Mouse (Mus musculus): ENCODE measurements around the gene Gmds. TPM values are rescaled to one million over a fixed set of nuclear protein-coding genes. Genes with fewer than 3 reads are reported as not detected.

Gene Gmds
- polyA plus RNA-seq, 1 experiment from 2014 or later: 35.6 TPM

DNA sequence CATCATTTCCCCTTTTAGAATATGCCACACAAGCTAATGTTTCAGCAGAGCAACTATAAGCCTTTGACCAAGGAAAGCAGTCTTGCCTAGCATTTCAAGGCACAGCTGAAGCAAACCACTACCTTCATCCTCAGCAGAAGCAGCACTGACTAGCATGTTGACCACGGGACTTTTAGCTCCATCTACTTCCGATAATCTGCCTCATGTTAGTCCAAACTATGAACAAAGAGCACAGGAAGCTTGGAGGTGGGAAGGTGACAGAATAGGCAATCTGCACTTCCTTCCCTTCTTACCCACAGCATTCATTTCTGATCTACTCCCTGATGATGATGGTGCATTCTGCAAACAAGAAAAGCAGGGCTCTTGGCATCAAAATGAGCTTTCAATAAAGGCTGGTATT, 120.9 kb downstream of the Gmds start:
- Histone ChIP-seq H3K27ac (replicated peaks; ENCODE audit: low read depth, low read length) (no peak overlapping the region), H3K36me3 (replicated peaks; ENCODE audit: control insufficient read depth, insufficient read depth, low read depth, low read length) (no peaks in the 10 kb centered on the region), H3K4me2 (ENCODE audit: low read depth, low read length) (no peak overlapping the region), H3K9ac (replicated peaks; ENCODE audit: low read length) (no peak overlapping the region), H3K4me3 (ENCODE audit: low read depth, low read length) (no peak overlapping the region), H3K9me3 (replicated peaks; ENCODE audit: control insufficient read depth, low read length) (no peaks in the 10 kb centered on the region), H3K27me3 (ENCODE audit: control insufficient read depth, insufficient read depth, low read length) (no peaks in the 10 kb centered on the region), H3K4me1 (ENCODE audit: control insufficient read depth, insufficient read depth, low read length) (no peaks in the 10 kb centered on the region)
- DNase-seq (ENCODE audit: low spot score) (no peak), ATAC-seq (replicated peaks; ENCODE audit: insufficient number of reproducible peaks, low FRiP score, low TSS enrichment, low read depth) (no peak)
- WGBS: 72% methylated on average over 2 of the region's 2 CpGs

DNA sequence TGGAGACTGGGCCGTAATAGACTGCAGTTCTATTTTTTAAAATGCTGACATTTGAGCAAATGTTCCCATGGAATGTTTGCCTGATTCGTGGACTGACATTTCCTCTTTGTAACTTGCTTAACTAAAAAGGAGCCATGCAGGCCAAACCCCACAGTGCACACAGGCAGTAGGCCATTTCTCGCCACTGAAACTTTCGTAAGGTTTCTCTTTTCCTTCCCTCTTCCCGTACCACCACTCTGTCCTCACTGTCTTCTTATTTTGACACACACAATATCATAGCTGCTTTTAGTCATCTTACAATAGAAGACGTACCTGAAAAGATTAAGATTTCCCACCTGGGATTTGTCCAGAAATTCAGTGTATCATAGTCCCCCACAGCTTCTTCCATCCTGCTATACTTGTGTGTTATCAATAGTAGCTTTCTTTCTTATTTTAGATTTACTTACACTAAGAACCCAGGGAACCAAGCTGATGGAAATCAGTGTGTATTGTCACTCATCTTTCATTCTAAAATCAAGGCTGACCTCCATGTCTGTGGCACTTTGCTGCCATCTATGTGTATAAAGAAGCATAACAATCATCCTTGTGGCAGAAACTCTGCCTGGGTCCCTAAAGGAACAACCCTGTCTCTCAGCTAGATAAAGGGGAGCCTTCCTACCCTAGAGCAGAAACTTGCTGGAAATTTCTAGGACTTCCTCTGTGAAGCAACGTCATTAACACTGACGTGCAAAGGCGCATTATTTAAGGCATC, 124.7 kb downstream of the Gmds start:
- no peak for ATAC-seq (replicated peaks; ENCODE audit: insufficient number of reproducible peaks, low FRiP score, low TSS enrichment, low read depth)
- peak; percentile 82 for DNase-seq (ENCODE audit: low spot score)
- no peaks in the 10 kb centered on the region for H3K27me3 ChIP-seq (ENCODE audit: control insufficient read depth, insufficient read depth, low read length)
- H3K4me1 ChIP-seq (ENCODE audit: control insufficient read depth, insufficient read depth, low read length): no peaks in the 10 kb centered on the region
- no peak overlapping the region for H3K9ac ChIP-seq (replicated peaks; ENCODE audit: low read length)
- no peaks in the 10 kb centered on the region for H3K36me3 ChIP-seq (replicated peaks; ENCODE audit: control insufficient read depth, insufficient read depth, low read depth, low read length)
- no peak overlapping the region for H3K27ac ChIP-seq (replicated peaks; ENCODE audit: low read depth, low read length)
- H3K9me3 ChIP-seq (replicated peaks; ENCODE audit: control insufficient read depth, low read length): no peaks in the 10 kb centered on the region
- no peak overlapping the region for H3K4me3 ChIP-seq (ENCODE audit: low read depth, low read length)
- no peak overlapping the region for H3K4me2 ChIP-seq (ENCODE audit: low read depth, low read length)
- WGBS: 22% methylated on average over 9 of the region's 9 CpGs

DNA sequence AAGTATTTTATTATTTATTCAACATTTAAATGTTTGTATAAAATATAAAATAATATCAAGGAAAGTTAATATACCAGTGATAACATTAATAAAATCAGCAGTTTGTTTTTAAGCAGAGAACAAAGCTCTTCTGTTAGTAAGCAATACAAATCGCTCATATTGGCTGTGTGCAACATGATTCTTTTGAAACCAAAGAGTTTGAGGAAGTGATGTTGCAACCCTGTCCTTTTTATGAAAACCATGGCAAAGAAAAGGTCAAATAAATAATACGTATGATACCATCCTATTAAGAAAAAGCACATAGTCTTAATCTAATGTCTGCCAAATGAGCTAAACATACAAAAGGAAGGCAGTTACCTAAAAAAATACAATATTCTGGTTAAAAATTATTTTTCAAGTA, 126.4 kb downstream of the Gmds start:
- Histone ChIP-seq H3K9ac (replicated peaks; ENCODE audit: low read length) (no peak overlapping the region), H3K36me3 (replicated peaks; ENCODE audit: control insufficient read depth, insufficient read depth, low read depth, low read length) (no peaks in the 10 kb centered on the region), H3K4me1 (ENCODE audit: control insufficient read depth, insufficient read depth, low read length) (no peaks in the 10 kb centered on the region), H3K27me3 (ENCODE audit: control insufficient read depth, insufficient read depth, low read length) (no peaks in the 10 kb centered on the region), H3K27ac (replicated peaks; ENCODE audit: low read depth, low read length) (no peak overlapping the region), H3K4me3 (ENCODE audit: low read depth, low read length) (no peak overlapping the region), H3K9me3 (replicated peaks; ENCODE audit: control insufficient read depth, low read length) (no peaks in the 10 kb centered on the region), H3K4me2 (ENCODE audit: low read depth, low read length) (no peak overlapping the region)
- DNase-seq (ENCODE audit: low spot score) (no peak), ATAC-seq (replicated peaks; ENCODE audit: insufficient number of reproducible peaks, low FRiP score, low TSS enrichment, low read depth) (no peak)
- 45% methylated on average over 2 of the region's 2 CpGs for WGBS

DNA sequence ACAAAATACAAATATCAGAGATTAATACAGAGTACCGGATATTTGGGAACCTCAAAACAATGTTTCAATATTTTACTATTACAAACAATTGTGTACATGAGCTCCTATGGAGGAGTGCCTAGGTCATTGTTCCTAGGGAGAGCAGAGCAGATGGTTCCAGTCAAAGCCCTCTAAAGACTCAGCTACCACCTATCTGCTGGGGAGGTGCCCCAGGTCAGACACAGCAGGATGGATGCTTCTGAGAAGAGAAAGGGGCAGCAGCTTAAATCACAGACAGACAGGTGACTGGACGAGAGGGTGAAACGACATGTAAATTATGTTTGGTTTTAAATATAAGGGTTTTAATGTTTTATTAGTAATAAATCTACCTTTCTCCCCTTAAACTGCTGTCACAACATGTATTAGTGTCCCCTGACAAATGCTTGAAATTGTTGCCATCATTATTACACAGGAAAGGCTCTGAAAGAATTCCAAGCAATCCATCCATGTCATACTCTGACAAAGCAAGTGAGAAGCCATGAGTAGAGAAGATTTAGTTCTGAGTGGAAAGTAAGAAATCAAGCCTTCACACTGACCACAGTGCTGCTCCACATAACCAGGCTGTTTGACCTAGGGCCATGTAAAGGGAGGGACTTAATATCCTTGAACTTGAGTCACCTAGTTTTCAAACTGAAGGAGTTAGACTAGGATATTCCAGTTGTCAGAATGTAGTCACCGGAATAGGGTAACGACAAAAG, 131.2 kb downstream of the Gmds start:
- H3K4me2 ChIP-seq (ENCODE audit: low read depth, low read length): no peak overlapping the region
- H3K27ac ChIP-seq (replicated peaks; ENCODE audit: low read depth, low read length): no peak overlapping the region
- no peak overlapping the region for H3K4me3 ChIP-seq (ENCODE audit: low read depth, low read length)
- H3K36me3 ChIP-seq (replicated peaks; ENCODE audit: control insufficient read depth, insufficient read depth, low read depth, low read length): no peaks in the 10 kb centered on the region
- WGBS: 75% methylated on average over 5 of the region's 5 CpGs
- no peak for DNase-seq (ENCODE audit: low spot score)
- H3K9me3 ChIP-seq (replicated peaks; ENCODE audit: control insufficient read depth, low read length): no peaks in the 10 kb centered on the region
- no peaks in the 10 kb centered on the region for H3K27me3 ChIP-seq (ENCODE audit: control insufficient read depth, insufficient read depth, low read length)
- H3K4me1 ChIP-seq (ENCODE audit: control insufficient read depth, insufficient read depth, low read length): no peaks in the 10 kb centered on the region
- ATAC-seq (replicated peaks; ENCODE audit: insufficient number of reproducible peaks, low FRiP score, low TSS enrichment, low read depth): no peak
- H3K9ac ChIP-seq (replicated peaks; ENCODE audit: low read length): no peak overlapping the region

DNA sequence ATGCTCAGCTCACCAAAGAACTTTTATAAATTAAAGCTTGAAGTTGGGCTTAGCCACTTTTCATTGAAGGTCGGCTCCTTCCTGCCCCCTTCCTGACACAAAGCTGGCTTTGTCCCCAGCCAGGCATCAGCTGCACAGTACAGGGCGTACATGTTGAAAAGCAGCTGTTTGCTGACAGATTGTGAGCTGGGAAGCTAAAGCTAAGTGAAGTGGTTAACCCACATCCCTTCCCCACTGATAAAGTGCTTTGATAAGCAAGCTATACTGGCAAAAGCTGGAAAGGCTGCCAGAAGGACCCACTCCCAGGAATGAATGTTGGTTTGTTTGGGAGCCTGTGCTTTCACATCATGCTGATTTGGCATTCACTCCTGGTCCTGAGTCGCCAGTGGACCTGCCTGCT, 158.6 kb downstream of the Gmds start:
- no peak overlapping the region for H3K27ac ChIP-seq (replicated peaks; ENCODE audit: low read depth, low read length)
- 16% methylated on average over 3 of the region's 3 CpGs for WGBS

DNA sequence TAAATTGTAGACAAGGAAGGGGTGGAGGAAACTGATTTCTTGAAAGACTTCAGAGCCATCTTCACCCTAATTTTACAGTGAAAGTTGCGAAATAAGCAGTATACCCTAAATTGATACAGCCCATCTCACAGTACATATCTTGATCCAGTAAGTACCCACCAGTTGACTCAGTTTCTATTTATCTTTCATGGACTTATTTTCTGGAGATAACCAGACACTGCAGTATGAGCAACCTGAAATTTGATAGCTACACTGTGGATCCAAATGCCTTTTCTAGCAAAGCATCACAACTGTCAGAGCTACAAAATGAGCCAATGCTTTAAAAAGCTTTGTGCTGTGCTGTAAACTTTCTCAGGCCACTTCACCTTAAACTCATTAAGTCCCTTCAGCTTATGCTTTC, 159.9 kb downstream of the Gmds start:
- Histone ChIP-seq H3K36me3 (replicated peaks; ENCODE audit: control insufficient read depth, insufficient read depth, low read depth, low read length) (no peaks in the 10 kb centered on the region), H3K27me3 (ENCODE audit: control insufficient read depth, insufficient read depth, low read length) (no peaks in the 10 kb centered on the region), H3K9me3 (replicated peaks; ENCODE audit: control insufficient read depth, low read length) (no peaks in the 10 kb centered on the region), H3K4me2 (ENCODE audit: low read depth, low read length) (no peak overlapping the region), H3K4me3 (ENCODE audit: low read depth, low read length) (no peak overlapping the region), H3K4me1 (ENCODE audit: control insufficient read depth, insufficient read depth, low read length) (no peaks in the 10 kb centered on the region), H3K27ac (replicated peaks; ENCODE audit: low read depth, low read length) (no peak overlapping the region), H3K9ac (replicated peaks; ENCODE audit: low read length) (no peak overlapping the region)
- DNase-seq (ENCODE audit: low spot score) (no peak), ATAC-seq (replicated peaks; ENCODE audit: insufficient number of reproducible peaks, low FRiP score, low TSS enrichment, low read depth) (no peak)
- 88% methylated on average over 1 of the region's 1 CpGs for WGBS

More for the DNA sequence above, 158.6 kb downstream of the Gmds start:
- no peaks in the 10 kb centered on the region for H3K27me3 ChIP-seq (ENCODE audit: control insufficient read depth, insufficient read depth, low read length)
- H3K9ac ChIP-seq (replicated peaks; ENCODE audit: low read length): no peak overlapping the region
- ATAC-seq (replicated peaks; ENCODE audit: insufficient number of reproducible peaks, low FRiP score, low TSS enrichment, low read depth): no peak
- H3K4me3 ChIP-seq (ENCODE audit: low read depth, low read length): no peak overlapping the region
- DNase-seq (ENCODE audit: low spot score): peak; percentile 51
- no peaks in the 10 kb centered on the region for H3K36me3 ChIP-seq (replicated peaks; ENCODE audit: control insufficient read depth, insufficient read depth, low read depth, low read length)
- H3K4me1 ChIP-seq (ENCODE audit: control insufficient read depth, insufficient read depth, low read length): no peaks in the 10 kb centered on the region
- no peaks in the 10 kb centered on the region for H3K9me3 ChIP-seq (replicated peaks; ENCODE audit: control insufficient read depth, low read length)
- no peak overlapping the region for H3K4me2 ChIP-seq (ENCODE audit: low read depth, low read length)

DNA sequence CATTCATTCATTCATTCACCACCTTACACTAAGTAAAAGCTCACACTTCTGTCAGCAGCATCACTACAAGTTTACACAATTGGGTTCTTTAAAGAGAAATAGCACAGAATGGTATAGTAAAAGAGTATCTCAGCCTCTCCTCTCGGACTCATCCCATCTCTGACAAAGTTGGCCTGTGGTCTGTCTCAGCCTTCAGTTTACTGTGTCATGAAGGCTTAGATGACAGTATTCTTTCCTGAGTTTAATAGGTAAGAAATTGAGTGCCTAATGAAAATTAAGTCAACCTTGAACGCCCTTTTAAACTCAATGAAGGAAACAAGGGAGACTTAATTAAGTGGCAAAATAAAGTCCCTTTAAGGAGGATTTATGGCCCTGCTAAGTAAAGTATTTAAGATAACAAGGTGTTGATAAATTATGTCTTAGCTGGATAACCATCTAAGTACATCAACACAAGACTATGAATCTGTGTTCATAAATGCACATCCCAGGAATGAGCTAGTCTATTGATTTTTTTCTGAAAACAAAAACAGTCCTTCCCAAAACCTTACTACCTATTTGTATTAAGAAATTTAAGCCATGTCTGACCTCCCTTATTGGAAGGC, 160.6 kb downstream of the Gmds start:
- Histone ChIP-seq H3K9ac (replicated peaks; ENCODE audit: low read length) (no peak overlapping the region), H3K36me3 (replicated peaks; ENCODE audit: control insufficient read depth, insufficient read depth, low read depth, low read length) (no peaks in the 10 kb centered on the region), H3K27me3 (ENCODE audit: control insufficient read depth, insufficient read depth, low read length) (no peaks in the 10 kb centered on the region), H3K4me2 (ENCODE audit: low read depth, low read length) (no peak overlapping the region), H3K27ac (replicated peaks; ENCODE audit: low read depth, low read length) (no peak overlapping the region), H3K4me3 (ENCODE audit: low read depth, low read length) (no peak overlapping the region), H3K4me1 (ENCODE audit: control insufficient read depth, insufficient read depth, low read length) (no peaks in the 10 kb centered on the region), H3K9me3 (replicated peaks; ENCODE audit: control insufficient read depth, low read length) (no peaks in the 10 kb centered on the region)
- ATAC-seq (replicated peaks; ENCODE audit: insufficient number of reproducible peaks, low FRiP score, low TSS enrichment, low read depth): no peak
- 87% methylated on average over 2 of the region's 2 CpGs for WGBS
- DNase-seq (ENCODE audit: low spot score): no peak

DNA sequence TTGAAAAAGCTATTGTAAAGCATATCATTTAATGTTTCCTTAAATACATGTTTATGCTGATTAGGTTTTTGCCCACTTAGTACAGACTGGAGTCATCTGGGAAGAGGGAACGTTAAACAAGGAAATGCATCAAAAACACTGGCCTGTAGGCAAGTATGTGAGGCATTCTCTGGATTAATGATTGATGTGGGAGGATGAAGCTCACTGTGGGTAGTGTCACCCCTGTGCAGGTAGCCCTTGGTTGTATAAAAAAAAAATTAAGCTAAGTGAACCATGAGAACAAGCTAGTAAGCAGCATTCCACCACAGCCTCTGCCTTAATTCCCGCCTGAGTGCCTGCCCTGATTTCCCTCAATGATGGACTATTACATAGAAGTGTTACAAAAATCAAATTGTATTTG, 163.5 kb downstream of the Gmds start:
- Histone ChIP-seq H3K4me1 (ENCODE audit: control insufficient read depth, insufficient read depth, low read length) (no peaks in the 10 kb centered on the region), H3K4me2 (ENCODE audit: low read depth, low read length) (no peak overlapping the region), H3K9me3 (replicated peaks; ENCODE audit: control insufficient read depth, low read length) (no peaks in the 10 kb centered on the region), H3K27me3 (ENCODE audit: control insufficient read depth, insufficient read depth, low read length) (no peaks in the 10 kb centered on the region), H3K9ac (replicated peaks; ENCODE audit: low read length) (no peak overlapping the region), H3K4me3 (ENCODE audit: low read depth, low read length) (no peak overlapping the region), H3K27ac (replicated peaks; ENCODE audit: low read depth, low read length) (no peak overlapping the region), H3K36me3 (replicated peaks; ENCODE audit: control insufficient read depth, insufficient read depth, low read depth, low read length) (no peaks in the 10 kb centered on the region)
- DNase-seq (ENCODE audit: low spot score) (no peak), ATAC-seq (replicated peaks; ENCODE audit: insufficient number of reproducible peaks, low FRiP score, low TSS enrichment, low read depth) (no peak)
- 75% methylated on average over 2 of the region's 2 CpGs for WGBS

Measured in embryonic facial prominence, embryonic 11.5 days (tissue).